Mouse (Mus musculus): ENCODE measurements around the gene Smg5. TPM values are rescaled to one million over a fixed set of nuclear protein-coding genes. Genes with fewer than 3 reads are reported as not detected.

Gene Smg5
- polyA plus RNA-seq, 1 experiment from 2014 or later = 47.9 TPM

- Histone ChIP-seq H3K4me1 (replicated peaks; ENCODE audit: control insufficient read depth, insufficient read depth, low read length) (peaks cover 18% of the 10 kb centered on the region), H3K4me2 (replicated peaks) (no peak overlapping the region), H3K9me3 (ENCODE audit: control insufficient read depth, low read length) (no peaks in the 10 kb centered on the region), H3K4me3 (replicated peaks; ENCODE audit: low read length) (no peak overlapping the region), H3K9ac (no peak overlapping the region), H3K27ac (no peak overlapping the region), H3K27me3 (ENCODE audit: control insufficient read depth, insufficient read depth, low read length) (no peaks in the 10 kb centered on the region), H3K36me3 (replicated peaks; ENCODE audit: control insufficient read depth, insufficient read depth) (peaks cover 33% of the 10 kb centered on the region)
- ATAC-seq (ENCODE audit: low FRiP score) = no peak
- no peak for DNase-seq (ENCODE audit: low spot score)
- WGBS = 82% methylated on average over 3 of the region's 3 CpGs
Observed at GRCm38 (mm10) chr3:88339006-88339405, 2.9 kb downstream of the Smg5 start.

- Histone ChIP-seq H3K4me2 (replicated peaks) (no peak overlapping the region), H3K36me3 (replicated peaks; ENCODE audit: control insufficient read depth, insufficient read depth) (peaks cover 100% of the 10 kb centered on the region), H3K9ac (no peak overlapping the region), H3K4me3 (replicated peaks; ENCODE audit: low read length) (no peak overlapping the region), H3K9me3 (ENCODE audit: control insufficient read depth, low read length) (no peaks in the 10 kb centered on the region), H3K27me3 (ENCODE audit: control insufficient read depth, insufficient read depth, low read length) (no peaks in the 10 kb centered on the region), H3K27ac (no peak overlapping the region), H3K4me1 (replicated peaks; ENCODE audit: control insufficient read depth, insufficient read depth, low read length) (no peaks in the 10 kb centered on the region)
- DNase-seq (ENCODE audit: low spot score) (no peak), ATAC-seq (ENCODE audit: low FRiP score) (no peak)
- WGBS = 95% methylated on average over 13 of the region's 13 CpGs
Observed at GRCm38 (mm10) chr3:88350732-88351131, 14.7 kb downstream of the Smg5 start.

GRCm38 (mm10) chr3:88352907-88353306 is 16.8 kb downstream of the Smg5 start:
- H3K27me3 ChIP-seq (ENCODE audit: control insufficient read depth, insufficient read depth, low read length) = no peaks in the 10 kb centered on the region
- no peak overlapping the region for H3K4me3 ChIP-seq (replicated peaks; ENCODE audit: low read length)
- H3K9ac ChIP-seq = no peak overlapping the region
- no peaks in the 10 kb centered on the region for H3K9me3 ChIP-seq (ENCODE audit: control insufficient read depth, low read length)
- ATAC-seq (ENCODE audit: low FRiP score) = no peak
- 96% methylated on average over 9 of the region's 9 CpGs for WGBS
- no peaks in the 10 kb centered on the region for H3K4me1 ChIP-seq (replicated peaks; ENCODE audit: control insufficient read depth, insufficient read depth, low read length)
- peaks cover 100% of the 10 kb centered on the region for H3K36me3 ChIP-seq (replicated peaks; ENCODE audit: control insufficient read depth, insufficient read depth)
- H3K27ac ChIP-seq = no peak overlapping the region
- H3K4me2 ChIP-seq (replicated peaks) = no peak overlapping the region
- no peak for DNase-seq (ENCODE audit: low spot score)

- peaks cover 100% of the 10 kb centered on the region for H3K36me3 ChIP-seq (replicated peaks; ENCODE audit: control insufficient read depth, insufficient read depth)
- no peak for DNase-seq (ENCODE audit: low spot score)
Observed at GRCm38 (mm10) chr3:88354396-88355165, 18.5 kb downstream of the Smg5 start.

GRCm38 (mm10) chr3:88359584-88359983 is 23.5 kb downstream of the Smg5 start:
- H3K27me3 ChIP-seq (ENCODE audit: control insufficient read depth, insufficient read depth, low read length) = no peaks in the 10 kb centered on the region
- ATAC-seq (ENCODE audit: low FRiP score) = no peak
- WGBS = 57% methylated on average over 5 of the region's 5 CpGs
- H3K4me3 ChIP-seq (replicated peaks; ENCODE audit: low read length) = no peak overlapping the region
- no peak overlapping the region for H3K9ac ChIP-seq
- no peaks in the 10 kb centered on the region for H3K4me1 ChIP-seq (replicated peaks; ENCODE audit: control insufficient read depth, insufficient read depth, low read length)
- H3K27ac ChIP-seq = no peak overlapping the region
- DNase-seq (ENCODE audit: low spot score) = no peak
- no peak overlapping the region for H3K4me2 ChIP-seq (replicated peaks)
- H3K9me3 ChIP-seq (ENCODE audit: control insufficient read depth, low read length) = no peaks in the 10 kb centered on the region
- H3K36me3 ChIP-seq (replicated peaks; ENCODE audit: control insufficient read depth, insufficient read depth) = peaks cover 91% of the 10 kb centered on the region

More at GRCm38 (mm10) chr3:88354396-88355165, 18.5 kb downstream of the Smg5 start:
- Histone ChIP-seq H3K9ac (no peak overlapping the region), H3K9me3 (ENCODE audit: control insufficient read depth, low read length) (no peaks in the 10 kb centered on the region), H3K27me3 (ENCODE audit: control insufficient read depth, insufficient read depth, low read length) (no peaks in the 10 kb centered on the region), H3K4me3 (replicated peaks; ENCODE audit: low read length) (no peak overlapping the region), H3K4me2 (replicated peaks) (no peak overlapping the region), H3K27ac (no peak overlapping the region), H3K4me1 (replicated peaks; ENCODE audit: control insufficient read depth, insufficient read depth, low read length) (no peaks in the 10 kb centered on the region)
- 97% methylated on average over 8 of the region's 8 CpGs for WGBS
- ATAC-seq (ENCODE audit: low FRiP score) = no peak

GRCm38 (mm10) chr3:88359989-88360388 is 23.9 kb downstream of the Smg5 start:
- ATAC-seq (ENCODE audit: low FRiP score) = no peak
- DNase-seq (ENCODE audit: low spot score) = no peak
- no peak overlapping the region for H3K4me2 ChIP-seq (replicated peaks)
- peaks cover 4% of the 10 kb centered on the region; the same call in 1 of the 2 replicates for H3K27me3 ChIP-seq (ENCODE audit: control insufficient read depth, insufficient read depth, low read length)
- no peak overlapping the region for H3K27ac ChIP-seq
- H3K9ac ChIP-seq = no peak overlapping the region
- no peaks in the 10 kb centered on the region for H3K9me3 ChIP-seq (ENCODE audit: control insufficient read depth, low read length)
- H3K36me3 ChIP-seq (replicated peaks; ENCODE audit: control insufficient read depth, insufficient read depth) = peaks cover 87% of the 10 kb centered on the region
- H3K4me1 ChIP-seq (replicated peaks; ENCODE audit: control insufficient read depth, insufficient read depth, low read length) = no peaks in the 10 kb centered on the region
- no peak overlapping the region for H3K4me3 ChIP-seq (replicated peaks; ENCODE audit: low read length)
- 75% methylated on average over 3 of the region's 3 CpGs for WGBS

- 86% methylated on average over 6 of the region's 6 CpGs for WGBS
- Histone ChIP-seq H3K36me3 (replicated peaks; ENCODE audit: control insufficient read depth, insufficient read depth) (peaks cover 76% of the 10 kb centered on the region), H3K9me3 (ENCODE audit: control insufficient read depth, low read length) (no peaks in the 10 kb centered on the region), H3K4me3 (replicated peaks; ENCODE audit: low read length) (no peak overlapping the region), H3K27ac (no peak overlapping the region), H3K9ac (no peak overlapping the region), H3K4me2 (replicated peaks) (no peak overlapping the region), H3K4me1 (replicated peaks; ENCODE audit: control insufficient read depth, insufficient read depth, low read length) (no peaks in the 10 kb centered on the region), H3K27me3 (ENCODE audit: control insufficient read depth, insufficient read depth, low read length) (peaks cover 4% of the 10 kb centered on the region; the same call in 1 of the 2 replicates)
- no peak for DNase-seq (ENCODE audit: low spot score)
- ATAC-seq (ENCODE audit: low FRiP score) = no peak
Observed at GRCm38 (mm10) chr3:88361096-88361495, 25.0 kb downstream of the Smg5 start.

- no peak overlapping the region for H3K27ac ChIP-seq
Observed at GRCm38 (mm10) chr3:88361612-88362313, 25.7 kb downstream of the Smg5 start.

GRCm38 (mm10) chr3:88363700-88364099 is 27.6 kb downstream of the Smg5 start:
- Histone ChIP-seq H3K4me3 (replicated peaks; ENCODE audit: low read length) (no peak overlapping the region), H3K4me1 (replicated peaks; ENCODE audit: control insufficient read depth, insufficient read depth, low read length) (no peaks in the 10 kb centered on the region), H3K27me3 (ENCODE audit: control insufficient read depth, insufficient read depth, low read length) (peaks cover 4% of the 10 kb centered on the region; the same call in 1 of the 2 replicates), H3K4me2 (replicated peaks) (no peak overlapping the region), H3K36me3 (replicated peaks; ENCODE audit: control insufficient read depth, insufficient read depth) (peaks cover 50% of the 10 kb centered on the region), H3K9ac (no peak overlapping the region), H3K27ac (no peak overlapping the region; the same call in 1 of the 2 replicates), H3K9me3 (ENCODE audit: control insufficient read depth, low read length) (no peaks in the 10 kb centered on the region)
- ATAC-seq (ENCODE audit: low FRiP score) (no peak), DNase-seq (ENCODE audit: low spot score) (no peak)
- 59% methylated on average over 4 of the region's 4 CpGs for WGBS

More at GRCm38 (mm10) chr3:88361612-88362313, 25.7 kb downstream of the Smg5 start:
- Histone ChIP-seq H3K36me3 (replicated peaks; ENCODE audit: control insufficient read depth, insufficient read depth) (peaks cover 70% of the 10 kb centered on the region), H3K4me1 (replicated peaks; ENCODE audit: control insufficient read depth, insufficient read depth, low read length) (no peaks in the 10 kb centered on the region), H3K9ac (no peak overlapping the region), H3K27me3 (ENCODE audit: control insufficient read depth, insufficient read depth, low read length) (peaks cover 4% of the 10 kb centered on the region; the same call in 1 of the 2 replicates), H3K4me2 (replicated peaks) (no peak overlapping the region), H3K9me3 (ENCODE audit: control insufficient read depth, low read length) (no peaks in the 10 kb centered on the region), H3K4me3 (replicated peaks; ENCODE audit: low read length) (no peak overlapping the region)
- DNase-seq (ENCODE audit: low spot score) (no peak), ATAC-seq (ENCODE audit: low FRiP score) (no peak)
- WGBS = 94% methylated on average over 2 of the region's 2 CpGs
